ENCODE assay signal across 10 mouse cellular contexts in the genomic region with DNA sequence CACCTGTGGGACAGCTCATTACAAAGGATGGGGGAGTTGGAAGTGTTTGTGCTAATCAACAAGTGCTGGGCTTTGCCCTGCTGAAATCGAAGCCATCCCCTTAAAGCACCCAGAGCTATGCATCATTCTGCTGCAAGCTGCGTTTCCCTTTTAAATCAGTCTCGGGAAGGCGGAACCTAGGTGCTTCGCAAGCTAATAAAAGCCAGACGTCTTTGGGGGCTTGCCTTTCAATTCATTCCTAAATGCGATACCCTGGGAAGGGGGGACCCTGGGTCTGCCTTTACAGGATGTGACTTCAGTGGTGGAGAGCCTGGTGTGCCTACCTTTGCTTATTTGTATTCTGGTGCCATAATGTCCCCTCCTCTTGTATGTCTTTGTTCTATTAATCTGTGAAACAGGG.
DNase-seq lines count a peak whose midpoint lies in the region; ATAC-seq and TF ChIP-seq lines count a peak whose summit lies in the region.
"Had no signal": no experiment of that assay in that cellular context is flagged by ENCODE, and none has a peak within 500 bp of the region (broad histone marks: within the 10 kb centered on the region; RNA-seq: fewer than 3 reads in every experiment).

No protein-coding gene starts in this region.

- TF ChIP-seq POLR2A in brain, embryonic 14.5 days (IDR thresholded peaks at IDR 0.05; ENCODE audit: borderline replicate concordance, extremely low read depth, insufficient read depth, insufficient read length, poor library complexity, severe bottlenecking): no peak
- no peak for TF ChIP-seq POLR2A in lung, adult 2 months (IDR thresholded peaks at IDR 0.05; ENCODE audit: borderline replicate concordance, extremely low read depth, low read depth, low read length)

- H3K36me3 ChIP-seq in forebrain, postnatal 0 days (ENCODE audit: insufficient read depth): no peaks in the 10 kb centered on the region
- no peaks in the 10 kb centered on the region for H3K36me3 ChIP-seq in limb, embryonic 15.5 days
- H3K36me3 ChIP-seq: intestine, embryonic 15.5 days had no signal

- WGBS in forebrain, postnatal 0 days: 8% methylated on average over 7 of the region's 7 CpGs
- WGBS in limb, embryonic 15.5 days: 12% methylated on average over 7 of the region's 7 CpGs
- WGBS in lung, adult 2 months: 69% methylated on average over 7 of the region's 7 CpGs

- peak overlapping the region; percentile 6 for H3K4me2 ChIP-seq in forebrain, postnatal 0 days (ENCODE audit: low read depth)
- peak overlapping the region; percentile 13; the same call in 1 of the 2 replicates for H3K4me2 ChIP-seq in limb, embryonic 15.5 days
- H3K4me2 ChIP-seq: intestine, embryonic 15.5 days had no signal

- H3K4me1 ChIP-seq in forebrain, postnatal 0 days (ENCODE audit: insufficient read depth): 0 out of 2 replicates have a peak, but pooled peaks cover 9% of the 10 kb centered on the region
- peaks cover 11% of the 10 kb centered on the region for H3K4me1 ChIP-seq in limb, embryonic 15.5 days
- no peaks in the 10 kb centered on the region for H3K4me1 ChIP-seq in lung, adult 2 months (ENCODE audit: control insufficient read depth, insufficient read depth, low read length)
- H3K4me1 ChIP-seq: intestine, embryonic 15.5 days had no signal

- no peaks in the 10 kb centered on the region for H3K9me3 ChIP-seq in forebrain, postnatal 0 days (ENCODE audit: low read length)
- H3K9me3 ChIP-seq in limb, embryonic 15.5 days: no peaks in the 10 kb centered on the region
- H3K9me3 ChIP-seq: intestine, embryonic 15.5 days had no signal

- no peak overlapping the region for H3K4me3 ChIP-seq in forebrain, postnatal 0 days (ENCODE audit: low read depth, low read length)
- H3K4me3 ChIP-seq in limb, embryonic 15.5 days: no peak overlapping the region
- H3K4me3 ChIP-seq in lung, adult 2 months (replicated peaks; ENCODE audit: extremely low read depth, low read depth, low read length): no peak overlapping the region
- H3K4me3 ChIP-seq: intestine, embryonic 15.5 days had no signal

- H3K27ac ChIP-seq in forebrain, postnatal 0 days (ENCODE audit: low read depth, low read length): no peak overlapping the region
- H3K27ac ChIP-seq in limb, embryonic 15.5 days: no peak overlapping the region
- H3K27ac ChIP-seq: intestine, embryonic 15.5 days had no signal

- no peak for TF ChIP-seq CTCF in brain, embryonic 14.5 days (IDR thresholded peaks at IDR 0.05; ENCODE audit: borderline replicate concordance, extremely low read depth, insufficient read depth, insufficient read length)
- TF ChIP-seq CTCF in forebrain, postnatal 0 days (IDR thresholded peaks at IDR 0.05; ENCODE audit: low read depth): no peak
- TF ChIP-seq CTCF in lung, adult 2 months (IDR thresholded peaks at IDR 0.05; ENCODE audit: insufficient read depth, low read length): no peak

- H3K27me3 ChIP-seq in forebrain, postnatal 0 days (ENCODE audit: insufficient read depth, low read length): no peaks in the 10 kb centered on the region
- H3K27me3 ChIP-seq in limb, embryonic 15.5 days: no peaks in the 10 kb centered on the region
- H3K27me3 ChIP-seq: intestine, embryonic 15.5 days had no signal

- peak; percentile 71 for DNase-seq in brain, embryonic 14.5 days (ENCODE audit: low read depth)
- peak; percentile 83 for DNase-seq in embryo, embryonic 11 days
- DNase-seq in forebrain, postnatal 0 days: peak; percentile 57
- DNase-seq in cerebellum, postnatal 25 days: no peak
- no peak for DNase-seq in adrenal gland, postnatal 36 days
- no peak for DNase-seq in lung, adult 2 months
- DNase-seq: cerebellum, adult 8-10 months; thymus, postnatal 4 days had no signal

- ATAC-seq in forebrain, postnatal 0 days: peak; percentile 49; the same call in 1 of the 2 replicates
- no peak for ATAC-seq in limb, embryonic 15.5 days (ENCODE audit: insufficient number of reproducible peaks, low FRiP score, low TSS enrichment, low read depth)
- ATAC-seq: intestine, embryonic 15.5 days had no signal

- H3K9ac ChIP-seq in forebrain, postnatal 0 days: no peak overlapping the region
- no peak overlapping the region for H3K9ac ChIP-seq in limb, embryonic 15.5 days
- H3K9ac ChIP-seq: intestine, embryonic 15.5 days had no signal

Comparison
In these comparisons a context has a peak if more than half of its experiments do, and no peak if none do; other contexts are left out.
1. DNase-seq: peak in brain, embryonic 14.5 days (single experiment), embryo, embryonic 11 days (single experiment) and forebrain, postnatal 0 days (single experiment); none in cerebellum, postnatal 25 days (0 of 2), adrenal gland, postnatal 36 days (0 of 2) and lung, adult 2 months (single experiment).